Mouse (Mus musculus): ENCODE data around the gene CT030661.1. TPM values are rescaled to one million over a fixed set of nuclear protein-coding genes. Genes with fewer than 3 reads are reported as not detected.
"Not testable (repeated sequence)": the region's sequence is repeated elsewhere in the genome, so short reads cannot be mapped to it uniquely, and the experiment has no call there.

The CT030661.1 gene
- total RNA-seq (2021) = 10 to 100 TPM; 11.2 to 11.9 TPM

DNA sequence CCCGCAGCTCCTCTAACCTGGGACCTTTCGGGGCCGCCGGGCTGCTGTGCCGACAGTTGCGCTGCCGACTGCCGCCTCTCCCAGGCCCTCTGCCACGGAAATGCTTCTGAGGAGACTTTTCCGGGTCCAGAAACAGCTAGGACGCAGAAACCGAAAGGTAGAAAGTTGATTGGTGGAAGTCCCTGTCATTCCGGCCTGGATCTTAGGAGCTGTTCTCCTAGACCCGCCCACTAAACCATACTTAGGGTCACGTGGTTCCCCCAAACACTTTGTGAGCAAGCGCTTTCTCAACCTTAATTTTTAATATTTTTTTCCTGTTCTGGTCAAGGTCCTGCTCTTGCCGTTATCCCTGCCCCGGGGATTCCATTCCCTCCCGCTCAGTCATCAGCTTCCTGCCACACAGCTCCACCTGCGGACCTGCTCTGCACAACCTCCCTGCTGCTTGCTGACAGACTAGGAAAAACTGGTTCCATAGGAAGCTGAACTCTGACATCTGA lies at the start of gene CT030661.1:
TSS of gene CT030661.1 (minus strand) at position 108 of the 497 bp plus-strand sequence.
- DNase-seq = peak; percentile 83 to 86

- DNase-seq = no peak
Measured at GRCm38 (mm10) chr17:22363895-22364294, 49.3 kb upstream of the CT030661.1 start.

- peak; percentile 45 to 57 for DNase-seq
Measured at GRCm38 (mm10) chr17:22361101-22361781, 46.6 kb upstream of the CT030661.1 start, which contains the start of the genes Zfp944 and Zfp758. Gene Zfp944 (minus strand): TSS chr17:22361400. Gene Zfp758 (plus strand): TSS chr17:22361453.

- DNase-seq = no peak
Measured at GRCm38 (mm10) chr17:22360572-22360971, 45.9 kb upstream of the CT030661.1 start.

DNA sequence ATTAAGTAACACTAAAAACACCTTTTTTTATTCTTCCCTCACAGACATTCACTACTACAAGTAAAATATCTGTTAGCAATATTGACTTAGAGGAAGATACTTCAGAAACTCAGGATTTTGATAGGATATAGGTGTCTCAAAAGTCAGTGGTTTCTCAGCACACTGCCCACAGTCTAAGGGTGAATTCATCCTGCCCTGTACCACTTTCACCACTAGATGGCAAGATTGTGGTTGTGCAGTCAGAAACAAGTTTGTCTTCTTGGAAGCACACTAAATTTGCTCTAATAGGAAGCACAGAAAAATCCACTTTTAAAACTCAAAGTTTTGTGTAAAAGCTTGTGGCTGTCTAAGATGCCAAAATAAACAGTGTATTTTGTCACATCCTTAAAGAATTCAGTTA lies 38.2 kb upstream of the CT030661.1 start:
- no peak for DNase-seq

- DNase-seq = not testable (repeated sequence)
Measured at GRCm38 (mm10) chr17:22315247-22315646, 610 bp upstream of the CT030661.1 start.

DNA sequence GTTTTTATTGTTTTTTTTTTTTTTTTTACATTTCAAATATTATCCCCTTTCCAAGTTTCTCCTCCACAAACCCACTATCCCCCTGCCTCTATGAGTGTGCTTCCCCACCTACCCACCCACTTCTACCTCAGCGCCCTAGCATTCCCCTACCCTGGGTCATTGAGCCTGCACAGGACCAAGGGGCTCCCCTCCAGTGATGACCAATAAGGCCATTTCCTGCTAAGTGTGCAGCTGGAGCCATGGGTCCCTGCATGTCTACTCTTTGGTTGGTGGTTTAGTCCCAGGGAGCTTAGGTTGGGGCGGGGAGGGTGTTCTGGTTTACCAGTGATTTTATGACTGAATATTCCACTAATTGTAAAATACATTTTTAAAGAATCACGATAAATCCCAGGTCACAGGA lies 418 bp downstream of the CT030661.1 start:
- DNase-seq = peak in 1 of 2 experiments; percentile 0

Other genes starting within 250 kb of the CT030661.1 start
- under 1 TPM; 0.27 to 0.51 TPM for gene Zfp947, start 148.6 kb downstream of the CT030661.1 start, total RNA-seq (2021)
- 1 to 10 TPM; 4.9 to 5.3 TPM for gene Zfp994, start 89.2 kb downstream of the CT030661.1 start, total RNA-seq (2021)
- gene Zfp944, start 46.6 kb upstream of the CT030661.1 start, total RNA-seq (2021) = 10 to 100 TPM; 10.2 to 11.6 TPM
- 10 to 100 TPM; 12.6 to 12.9 TPM for gene Zfp758, start 46.6 kb upstream of the CT030661.1 start, total RNA-seq (2021)
- gene Zfp946, start 109.4 kb upstream of the CT030661.1 start, total RNA-seq (2021) = 10 to 100 TPM; 10.9 to 12.3 TPM